Mouse (Mus musculus) neural tube, embryonic 11.5 days (tissue): ENCODE results near the gene Egfl8. TPM values are rescaled to one million over a fixed set of nuclear protein-coding genes. Genes with fewer than 3 reads are reported as not detected.

Source experiments
- ATAC-seq: fragments of 200-750 bp; cut with Nextera tagmentation; 2 replicates; pipeline ENCODE4 v1.8.0; 2017; ENCODE audit warnings: moderate number of reproducible peaks, mild to moderate bottlenecking, moderate TSS enrichment, moderate library complexity; ENCODE audit not compliant: insufficient read depth, low FRiP score, low TSS enrichment
- DNase-seq: peaks from one replicate; pipeline ENCODE4 v3.0.0-alpha.2; 2015; ENCODE audit warnings: low spot score
- H3K27ac ChIP-seq: fragments of 300-500 bp; sonication (generic); 2 replicates; pipeline ENCODE4 v1.5.1; 2014; ENCODE audit warnings: low read depth, mild to moderate bottlenecking, low read length
- H3K27me3 ChIP-seq: fragments of 300-500 bp; sonication (generic); 2 replicates; pipeline ENCODE4 v1.6.1; 2014; ENCODE audit warnings: mild to moderate bottlenecking, low read length, mixed read lengths; ENCODE audit not compliant: control insufficient read depth, insufficient read depth
- H3K36me3 ChIP-seq: fragments of 300-500 bp; sonication (generic); 2 replicates; pipeline ENCODE4 v1.6.1; 2014; ENCODE audit warnings: mild to moderate bottlenecking, low read length, moderate library complexity, mixed read lengths; ENCODE audit not compliant: control insufficient read depth, insufficient read depth
- H3K4me1 ChIP-seq: fragments of 300-500 bp; sonication (generic); 2 replicates; pipeline ENCODE4 v1.6.1; 2014; ENCODE audit warnings: low read length, mixed read lengths; ENCODE audit not compliant: control insufficient read depth, insufficient read depth
- H3K4me2 ChIP-seq: fragments of 300-500 bp; sonication (generic); 2 replicates; pipeline ENCODE4 v1.6.1; 2014; ENCODE audit warnings: low read depth, mild to moderate bottlenecking, moderate library complexity
- H3K4me3 ChIP-seq: fragments of 300-500 bp; sonication (generic); 2 replicates; pipeline ENCODE4 v1.5.1; 2014; ENCODE audit warnings: low read depth, low read length
- H3K9ac ChIP-seq: fragments of 300-500 bp; sonication (generic); 2 replicates; pipeline ENCODE4 v1.6.1; 2014; ENCODE audit warnings: mild to moderate bottlenecking, low read length
- H3K9me3 ChIP-seq: fragments of 300-500 bp; sonication (generic); 2 replicates; pipeline ENCODE4 v1.6.1; 2016; ENCODE audit warnings: low read length; ENCODE audit not compliant: control insufficient read depth
- WGBS: fragments of 180-500 bp; shearing (Covaris S2); extraction: QIAGEN DNeasy Blood & Tissue Kit; methylation state at CpG from one replicate; pipeline ENCODE4 v1.1.7; 2014; 5-methylcytosine and 5-hydroxymethylcytosine counted together
- polyA plus RNA-seq: library from polyadenylated mRNA; unstranded; fragments of >200 nt; fragmentation: Nextera tagmentation; extraction: Ambion mirVana; gene quantifications from 2 replicates; pipeline ENCODE4 v1.2.1, GENCODE M21; 2014

The Egfl8 gene
- polyA plus RNA-seq, 1 experiment from 2014 or later = 12.1 TPM

DNA sequence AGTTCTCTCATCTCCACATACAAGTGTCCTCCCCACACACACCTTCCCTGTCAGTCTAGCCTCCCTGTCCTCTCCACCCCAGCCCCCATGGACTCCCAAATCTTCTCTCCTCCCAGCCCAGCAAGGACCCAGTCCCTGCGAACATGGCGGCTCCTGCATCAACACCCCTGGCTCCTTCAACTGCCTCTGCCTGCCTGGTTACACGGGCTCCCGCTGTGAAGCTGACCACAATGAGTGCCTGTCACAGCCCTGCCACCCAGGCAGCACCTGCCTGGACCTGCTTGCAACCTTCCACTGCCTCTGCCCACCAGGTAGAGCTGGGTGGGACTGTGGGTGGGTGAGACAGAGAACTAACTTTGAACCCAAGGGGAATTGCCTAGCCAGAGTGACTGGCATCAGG is 45.9 kb downstream of the Egfl8 start:
- no peak overlapping the region for H3K4me2 ChIP-seq
- H3K9me3 ChIP-seq = no peaks in the 10 kb centered on the region
- no peak overlapping the region for H3K4me3 ChIP-seq
- H3K27ac ChIP-seq = no peak overlapping the region
- no peak for DNase-seq
- no peak overlapping the region for H3K9ac ChIP-seq
- no peaks in the 10 kb centered on the region for H3K36me3 ChIP-seq
- H3K27me3 ChIP-seq = no peaks in the 10 kb centered on the region
- no peaks in the 10 kb centered on the region for H3K4me1 ChIP-seq
- no peak for ATAC-seq
- 72% methylated on average over 4 of the region's 4 CpGs for WGBS

DNA sequence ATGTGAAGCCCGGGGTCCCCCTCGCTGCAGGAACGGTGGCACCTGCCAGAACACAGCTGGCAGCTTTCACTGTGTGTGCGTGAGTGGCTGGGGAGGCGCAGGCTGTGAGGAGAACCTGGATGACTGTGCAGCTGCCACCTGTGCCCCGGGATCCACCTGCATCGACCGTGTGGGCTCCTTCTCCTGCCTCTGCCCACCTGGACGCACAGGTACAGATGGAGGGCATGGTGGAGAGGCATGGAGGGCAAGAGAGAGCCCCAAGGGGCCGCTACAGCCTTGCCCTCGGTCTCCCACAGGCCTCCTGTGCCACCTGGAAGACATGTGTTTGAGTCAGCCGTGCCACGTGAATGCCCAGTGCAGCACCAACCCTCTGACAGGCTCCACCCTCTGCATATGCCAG is 47.4 kb downstream of the Egfl8 start:
- Histone ChIP-seq H3K36me3 (no peaks in the 10 kb centered on the region), H3K27me3 (no peaks in the 10 kb centered on the region), H3K4me3 (no peak overlapping the region), H3K9me3 (no peaks in the 10 kb centered on the region), H3K4me1 (no peaks in the 10 kb centered on the region), H3K27ac (no peak overlapping the region), H3K9ac (no peak overlapping the region), H3K4me2 (no peak overlapping the region)
- DNase-seq (no peak), ATAC-seq (no peak)
- 84% methylated on average over 13 of the region's 13 CpGs for WGBS

DNA sequence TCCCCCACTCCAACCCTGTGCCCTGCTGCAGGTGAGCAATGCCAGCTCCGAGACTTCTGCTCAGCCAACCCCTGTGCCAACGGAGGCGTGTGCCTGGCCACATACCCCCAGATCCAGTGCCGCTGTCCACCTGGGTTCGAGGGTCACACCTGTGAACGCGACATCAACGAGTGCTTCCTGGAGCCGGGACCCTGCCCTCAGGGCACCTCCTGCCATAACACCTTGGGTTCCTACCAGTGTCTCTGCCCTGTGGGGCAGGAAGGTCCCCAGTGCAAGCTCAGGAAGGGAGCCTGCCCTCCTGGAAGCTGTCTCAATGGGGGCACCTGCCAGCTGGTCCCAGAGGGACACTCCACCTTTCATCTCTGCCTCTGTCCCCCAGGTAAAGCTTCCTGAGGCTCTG is 48.5 kb downstream of the Egfl8 start:
- H3K9me3 ChIP-seq = no peaks in the 10 kb centered on the region
- ATAC-seq (no peak), DNase-seq (no peak)
- no peak overlapping the region for H3K4me3 ChIP-seq
- no peaks in the 10 kb centered on the region for H3K4me1 ChIP-seq
- no peaks in the 10 kb centered on the region for H3K36me3 ChIP-seq
- no peak overlapping the region for H3K27ac ChIP-seq
- H3K4me2 ChIP-seq = no peak overlapping the region
- WGBS = 72% methylated on average over 9 of the region's 9 CpGs
- H3K27me3 ChIP-seq = no peaks in the 10 kb centered on the region
- no peak overlapping the region for H3K9ac ChIP-seq

DNA sequence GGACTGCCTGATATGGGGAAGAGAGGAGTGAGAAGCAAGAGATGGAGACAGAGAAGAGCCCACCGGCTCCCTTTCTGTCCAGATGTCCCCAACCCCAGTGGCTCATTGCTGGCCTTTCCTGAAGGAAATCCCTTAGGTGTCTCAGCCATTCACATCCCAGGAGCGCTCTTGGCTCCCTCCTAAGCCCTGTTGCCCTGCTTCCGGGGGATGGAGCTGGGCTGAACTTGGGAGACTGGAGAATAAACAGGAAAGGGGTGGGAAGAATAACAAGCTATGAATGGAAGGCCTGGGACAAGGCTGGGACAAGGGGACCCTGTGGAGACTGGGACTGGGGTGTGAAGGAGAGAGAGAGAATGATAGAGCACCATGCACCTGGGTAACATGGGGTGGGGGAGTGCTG is 51.0 kb downstream of the Egfl8 start:
- H3K36me3 ChIP-seq = no peaks in the 10 kb centered on the region
- H3K27me3 ChIP-seq = no peaks in the 10 kb centered on the region
- peak overlapping the region; percentile 6; the same call in 1 of the 2 replicates for H3K27ac ChIP-seq
- H3K9me3 ChIP-seq = no peaks in the 10 kb centered on the region
- H3K4me2 ChIP-seq = no peak overlapping the region
- 42% methylated on average over 3 of the region's 3 CpGs for WGBS
- H3K9ac ChIP-seq = no peak overlapping the region
- DNase-seq (peak; percentile 5), ATAC-seq (no peak)
- H3K4me1 ChIP-seq = no peaks in the 10 kb centered on the region
- H3K4me3 ChIP-seq = no peak overlapping the region

DNA sequence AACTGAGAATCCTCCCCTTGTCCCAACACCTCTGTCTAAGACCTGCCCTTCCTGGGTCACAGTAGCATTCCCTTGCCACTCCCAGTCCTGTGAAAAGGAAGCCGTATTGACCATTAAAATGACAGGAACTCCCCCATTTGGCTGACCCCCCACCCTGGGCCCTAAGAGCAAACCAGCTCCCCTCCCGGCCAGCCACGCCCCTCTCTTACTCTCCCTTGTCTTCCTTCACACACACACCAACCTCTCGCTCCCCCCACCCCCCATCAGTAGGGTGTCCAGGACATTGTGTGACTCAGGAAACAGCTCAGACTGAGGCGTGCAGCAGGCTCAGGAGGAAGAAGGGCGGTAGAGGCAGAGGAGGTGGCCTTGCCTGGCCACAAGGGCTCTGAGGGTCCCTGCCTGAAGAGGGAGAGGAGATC is 51.8 kb downstream of the Egfl8 start, which contains the start of gene Notch4:
Gene Notch4 (plus strand): TSS at position 266 of the 419 bp plus-strand sequence.
- Histone ChIP-seq H3K9ac (peak within 1 kb of the TSS; percentile 16; the same call in 1 of the 2 replicates), H3K4me1 (no peaks in the 10 kb centered on the region), H3K4me3 (no peak within 1 kb of the TSS), H3K36me3 (no peaks in the 10 kb centered on the region), H3K27ac (peak within 1 kb of the TSS; percentile 6; the same call in 1 of the 2 replicates), H3K27me3 (no peaks in the 10 kb centered on the region), H3K4me2 (no peak within 1 kb of the TSS), H3K9me3 (no peaks in the 10 kb centered on the region)
- peak; percentile 25 for DNase-seq
- 6% methylated on average over 6 of the region's 6 CpGs for WGBS
- no peak for ATAC-seq

GRCm38 (mm10) chr17:34563354-34563753 is 52.4 kb downstream of the Egfl8 start:
- Histone ChIP-seq H3K4me3 (no peak overlapping the region), H3K27me3 (no peaks in the 10 kb centered on the region), H3K9ac (no peak overlapping the region), H3K27ac (no peak overlapping the region), H3K36me3 (no peaks in the 10 kb centered on the region), H3K9me3 (no peaks in the 10 kb centered on the region), H3K4me2 (no peak overlapping the region), H3K4me1 (no peaks in the 10 kb centered on the region)
- ATAC-seq (no peak), DNase-seq (no peak)
- WGBS = 73% methylated on average over 11 of the region's 11 CpGs

Other genes with a start within 250 kb of the Egfl8 start
- gene Btnl1, start 238.8 kb downstream of the Egfl8 start, polyA plus RNA-seq = not detected in 2 replicates
- 1.3 and 1.7 TPM in 2 replicates for gene BC051142, start 217.2 kb downstream of the Egfl8 start, polyA plus RNA-seq
- not detected in 2 replicates for gene Btnl4, start 138.7 kb downstream of the Egfl8 start, polyA plus RNA-seq
- gene Btnl6, start 98.6 kb downstream of the Egfl8 start, polyA plus RNA-seq = not detected in 2 replicates
- 11.0 and 13.1 TPM in 2 replicates for gene Notch4, start 51.7 kb downstream of the Egfl8 start, polyA plus RNA-seq
- gene Gpsm3, start 26.2 kb downstream of the Egfl8 start, polyA plus RNA-seq = 4.0 and 5.1 TPM in 2 replicates
- gene Pbx2, start 24.7 kb downstream of the Egfl8 start, polyA plus RNA-seq = 17.0 and 17.3 TPM in 2 replicates
- 2.3 and 2.4 TPM in 2 replicates for gene Ager, start 18.1 kb downstream of the Egfl8 start, polyA plus RNA-seq
- 177 and 187 TPM in 2 replicates for gene Rnf5, start 12.3 kb downstream of the Egfl8 start, polyA plus RNA-seq
- 83.3 and 91.2 TPM in 2 replicates for gene Agpat1, start 11.7 kb downstream of the Egfl8 start, polyA plus RNA-seq
- gene Ppt2, start 12.5 kb upstream of the Egfl8 start, polyA plus RNA-seq = 27.6 and 30.3 TPM in 2 replicates
- gene Prrt1, start 13.6 kb upstream of the Egfl8 start, polyA plus RNA-seq = 0.57 and 0.87 TPM in 2 replicates
- gene Fkbpl, start 28.8 kb upstream of the Egfl8 start, polyA plus RNA-seq = 15.5 and 17.6 TPM in 2 replicates
- gene Atf6b, start 31.2 kb upstream of the Egfl8 start, polyA plus RNA-seq = 78.3 and 88.4 TPM in 2 replicates
- gene Tnxb, start 54.6 kb upstream of the Egfl8 start, polyA plus RNA-seq = 0.03 TPM in 1 of 2 replicates, not detected in the other
- not detected in 2 replicates for gene C4b, start 127.9 kb upstream of the Egfl8 start, polyA plus RNA-seq
- gene Cyp21a1, start 188.6 kb upstream of the Egfl8 start, polyA plus RNA-seq = not detected in 2 replicates
- gene Stk19, start 221.0 kb upstream of the Egfl8 start, polyA plus RNA-seq = 20.3 and 24.7 TPM in 2 replicates
- gene Dxo, start 221.0 kb upstream of the Egfl8 start, polyA plus RNA-seq = 69.4 and 71.0 TPM in 2 replicates
- gene Skiv2l, start 234.2 kb upstream of the Egfl8 start, polyA plus RNA-seq = 45.0 and 55.7 TPM in 2 replicates
- 125 and 132 TPM in 2 replicates for gene Nelfe, start 234.4 kb upstream of the Egfl8 start, polyA plus RNA-seq
- 2.6 and 2.9 TPM in 2 replicates for gene Cfb, start 246.5 kb upstream of the Egfl8 start, polyA plus RNA-seq